Mouse (Mus musculus): ENCODE measurements around the gene Ccdc57. TPM values are rescaled to one million over a fixed set of nuclear protein-coding genes. Genes with fewer than 3 reads are reported as not detected.
A peak's percentile ranks its signal among the peaks of the same experiment; 100 is the strongest.

Gene Ccdc57
- total and polyA plus RNA-seq, 3 experiments, result 2.5 to 4.2 (median 2.8) TPM

DNA sequence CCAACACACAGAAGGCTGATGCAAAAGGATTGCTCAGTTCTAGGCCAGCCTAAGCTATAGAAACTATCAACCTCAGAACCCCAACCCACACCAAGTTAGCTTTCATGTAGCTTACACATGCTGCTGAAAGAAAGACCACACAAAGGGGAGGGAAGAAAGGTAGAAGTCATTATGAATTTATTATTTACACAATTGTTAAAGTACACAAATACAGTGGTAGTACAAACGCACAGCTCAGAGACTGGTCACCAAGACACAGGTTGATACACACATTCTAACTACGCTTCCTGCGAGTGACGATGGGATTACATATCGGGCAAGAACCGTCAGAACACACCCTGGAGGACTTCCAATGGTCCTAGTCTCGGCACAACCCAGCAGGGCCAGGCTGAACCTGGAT, 28.9 kb upstream of the Ccdc57 start:
- Histone ChIP-seq H3K36me3 (replicated peaks) (peaks cover 100% of the 10 kb centered on the region), H3K9me3 (replicated peaks) (no peaks in the 10 kb centered on the region), H3K4me1 (ENCODE audit: insufficient read depth, low read depth, low read length) (peaks cover 49% of the 10 kb centered on the region), H3K4me3 (ENCODE audit: low read depth, low read length) (no peak overlapping the region), H3K27me3 (ENCODE audit: insufficient read depth, low read length) (no peaks in the 10 kb centered on the region)
- ATAC-seq (ENCODE audit: extremely low read depth, insufficient number of reproducible peaks, low FRiP score, poor library complexity, severe bottlenecking), result no peak
- TF ChIP-seq GATA1 (IDR thresholded peaks at IDR 0.05; ENCODE audit: borderline replicate concordance, low read length), result no peak
- no peak for TF ChIP-seq GATA2 (IDR thresholded peaks at IDR 0.05; ENCODE audit: borderline replicate concordance, low read depth, low read length)
- TF ChIP-seq POLR2AphosphoS5 (IDR thresholded peaks at IDR 0.05; ENCODE audit: insufficient replicate concordance, low read depth, low read length), result no peak
- no peak for TF ChIP-seq CTCF (IDR thresholded peaks at IDR 0.05; ENCODE audit: low read depth, low read length)
- no peak for TF ChIP-seq TAL1 (conservative IDR thresholded peaks at IDR 0.05; ENCODE audit: low read depth, low read length)
- DNase-seq (ENCODE audit: low spot score), result no peak

- TF ChIP-seq GATA1 (IDR thresholded peaks at IDR 0.05; ENCODE audit: borderline replicate concordance, low read length) (no peak), TAL1 (conservative IDR thresholded peaks at IDR 0.05; ENCODE audit: low read depth, low read length) (no peak), CTCF (IDR thresholded peaks at IDR 0.05; ENCODE audit: low read depth, low read length) (no peak), GATA2 (IDR thresholded peaks at IDR 0.05; ENCODE audit: borderline replicate concordance, low read depth, low read length) (no peak), POLR2AphosphoS5 (IDR thresholded peaks at IDR 0.05; ENCODE audit: insufficient replicate concordance, low read depth, low read length) (no peak)
- ATAC-seq (ENCODE audit: extremely low read depth, insufficient number of reproducible peaks, low FRiP score, poor library complexity, severe bottlenecking), result no peak
- Histone ChIP-seq H3K36me3 (replicated peaks) (peaks cover 100% of the 10 kb centered on the region), H3K9me3 (replicated peaks) (no peaks in the 10 kb centered on the region), H3K27me3 (ENCODE audit: insufficient read depth, low read length) (no peaks in the 10 kb centered on the region), H3K4me1 (ENCODE audit: insufficient read depth, low read depth, low read length) (peaks cover 59% of the 10 kb centered on the region), H3K4me3 (ENCODE audit: low read depth, low read length) (no peak overlapping the region)
- no peak for DNase-seq (ENCODE audit: low spot score)
Observed at GRCm38 (mm10) chr11:120960248-120960647, 27.6 kb upstream of the Ccdc57 start.

GRCm38 (mm10) chr11:120959564-120959963, 26.9 kb upstream of the Ccdc57 start:
- DNase-seq (ENCODE audit: low spot score) (no peak), ATAC-seq (ENCODE audit: extremely low read depth, insufficient number of reproducible peaks, low FRiP score, poor library complexity, severe bottlenecking) (0 out of 2 replicates have a peak, but pooled peaks have one; percentile 52)
- Histone ChIP-seq H3K4me1 (ENCODE audit: insufficient read depth, low read depth, low read length) (peaks cover 57% of the 10 kb centered on the region), H3K9me3 (replicated peaks) (no peaks in the 10 kb centered on the region), H3K27me3 (ENCODE audit: insufficient read depth, low read length) (no peaks in the 10 kb centered on the region), H3K36me3 (replicated peaks) (peaks cover 100% of the 10 kb centered on the region), H3K4me3 (ENCODE audit: low read depth, low read length) (no peak overlapping the region)
- TF ChIP-seq POLR2AphosphoS5 (IDR thresholded peaks at IDR 0.05; ENCODE audit: insufficient replicate concordance, low read depth, low read length) (no peak), TAL1 (conservative IDR thresholded peaks at IDR 0.05; ENCODE audit: low read depth, low read length) (no peak), GATA1 (IDR thresholded peaks at IDR 0.05; ENCODE audit: borderline replicate concordance, low read length) (no peak), GATA2 (IDR thresholded peaks at IDR 0.05; ENCODE audit: borderline replicate concordance, low read depth, low read length) (no peak), CTCF (IDR thresholded peaks at IDR 0.05; ENCODE audit: low read depth, low read length) (no peak)

- no peak for DNase-seq (ENCODE audit: low spot score)
- Histone ChIP-seq H3K36me3 (replicated peaks) (peaks cover 100% of the 10 kb centered on the region), H3K9me3 (replicated peaks) (no peaks in the 10 kb centered on the region), H3K4me1 (ENCODE audit: insufficient read depth, low read depth, low read length) (peaks cover 59% of the 10 kb centered on the region), H3K4me3 (ENCODE audit: low read depth, low read length) (no peak overlapping the region), H3K27me3 (ENCODE audit: insufficient read depth, low read length) (no peaks in the 10 kb centered on the region)
- no peak for ATAC-seq (ENCODE audit: extremely low read depth, insufficient number of reproducible peaks, low FRiP score, poor library complexity, severe bottlenecking)
- no peak for TF ChIP-seq GATA1 (IDR thresholded peaks at IDR 0.05; ENCODE audit: borderline replicate concordance, low read length)
- TF ChIP-seq CTCF (IDR thresholded peaks at IDR 0.05; ENCODE audit: low read depth, low read length), result no peak
- no peak for TF ChIP-seq TAL1 (conservative IDR thresholded peaks at IDR 0.05; ENCODE audit: low read depth, low read length)
- TF ChIP-seq GATA2 (IDR thresholded peaks at IDR 0.05; ENCODE audit: borderline replicate concordance, low read depth, low read length), result no peak
- no peak for TF ChIP-seq POLR2AphosphoS5 (IDR thresholded peaks at IDR 0.05; ENCODE audit: insufficient replicate concordance, low read depth, low read length)
Observed at GRCm38 (mm10) chr11:120959066-120959465, 26.4 kb upstream of the Ccdc57 start.

DNA sequence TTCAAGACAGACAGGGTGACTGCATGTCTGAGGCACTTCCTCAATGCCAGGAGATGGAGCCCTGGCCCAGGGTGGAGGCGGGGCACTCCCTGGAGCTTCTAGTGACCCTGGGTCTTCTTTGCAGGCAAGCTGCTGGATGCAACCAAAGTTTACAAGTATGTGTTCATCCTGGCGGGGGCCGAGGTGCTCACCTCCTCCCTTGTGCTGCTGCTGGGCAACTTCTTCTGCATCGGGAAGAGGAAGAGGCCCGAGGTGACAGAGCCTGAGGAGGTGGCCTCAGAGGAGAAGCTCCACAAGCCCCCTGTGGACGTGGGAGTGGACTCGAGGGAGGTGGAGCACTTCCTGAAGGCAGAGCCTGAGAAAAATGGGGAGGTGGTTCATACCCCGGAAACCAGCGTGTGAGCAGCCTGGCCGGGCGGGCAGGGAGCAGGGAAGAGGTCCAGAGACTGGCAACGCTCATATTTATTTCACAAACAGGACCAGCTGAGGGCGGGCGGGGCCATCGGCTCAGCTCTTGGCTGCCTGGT, 25.1 kb upstream of the Ccdc57 start:
- H3K36me3 ChIP-seq (replicated peaks), result peaks cover 94% of the 10 kb centered on the region
- no peak for TF ChIP-seq GATA1 (IDR thresholded peaks at IDR 0.05; ENCODE audit: borderline replicate concordance, low read length)
- TF ChIP-seq POLR2AphosphoS5 (IDR thresholded peaks at IDR 0.05; ENCODE audit: insufficient replicate concordance, low read depth, low read length), result no peak
- no peak for TF ChIP-seq CTCF (IDR thresholded peaks at IDR 0.05; ENCODE audit: low read depth, low read length)
- TF ChIP-seq GATA2 (IDR thresholded peaks at IDR 0.05; ENCODE audit: borderline replicate concordance, low read depth, low read length), result no peak
- no peak for TF ChIP-seq TAL1 (conservative IDR thresholded peaks at IDR 0.05; ENCODE audit: low read depth, low read length)
- H3K4me1 ChIP-seq (ENCODE audit: insufficient read depth, low read depth, low read length), result peaks cover 64% of the 10 kb centered on the region
- no peaks in the 10 kb centered on the region for H3K9me3 ChIP-seq (replicated peaks)
- DNase-seq (ENCODE audit: low spot score) (no peak), ATAC-seq (ENCODE audit: extremely low read depth, insufficient number of reproducible peaks, low FRiP score, poor library complexity, severe bottlenecking) (no peak)
- 0 out of 2 replicates have a peak overlapping the region, but pooled peaks have one; percentile 1 for H3K4me3 ChIP-seq (ENCODE audit: low read depth, low read length)
- H3K27me3 ChIP-seq (ENCODE audit: insufficient read depth, low read length), result no peaks in the 10 kb centered on the region

DNA sequence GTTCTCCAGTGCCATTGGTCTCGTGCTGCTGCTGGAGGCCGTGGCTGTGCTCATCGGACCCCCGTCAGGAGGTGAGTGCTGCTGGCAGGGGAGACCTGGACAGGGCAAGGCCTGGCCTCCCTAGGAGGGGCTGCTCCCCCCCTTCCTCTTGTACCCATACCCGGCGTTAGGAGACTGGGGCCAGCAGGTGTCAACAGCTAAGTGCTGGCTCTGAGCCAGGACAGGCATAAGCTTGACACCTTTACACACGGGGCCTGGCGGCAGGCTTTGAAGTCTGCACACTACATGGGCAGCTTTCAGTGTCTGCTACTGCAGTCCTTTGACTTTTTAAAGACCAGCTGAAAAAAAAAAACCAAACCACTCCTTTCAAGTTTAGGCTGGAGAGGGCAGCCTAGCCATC, 24.4 kb upstream of the Ccdc57 start:
- peaks cover 65% of the 10 kb centered on the region for H3K4me1 ChIP-seq (ENCODE audit: insufficient read depth, low read depth, low read length)
- no peaks in the 10 kb centered on the region for H3K9me3 ChIP-seq (replicated peaks)
- ATAC-seq (ENCODE audit: extremely low read depth, insufficient number of reproducible peaks, low FRiP score, poor library complexity, severe bottlenecking), result no peak
- DNase-seq (ENCODE audit: low spot score), result no peak
- H3K36me3 ChIP-seq (replicated peaks), result peaks cover 92% of the 10 kb centered on the region
- no peak for TF ChIP-seq POLR2AphosphoS5 (IDR thresholded peaks at IDR 0.05; ENCODE audit: insufficient replicate concordance, low read depth, low read length)
- no peak for TF ChIP-seq GATA2 (IDR thresholded peaks at IDR 0.05; ENCODE audit: borderline replicate concordance, low read depth, low read length)
- TF ChIP-seq GATA1 (IDR thresholded peaks at IDR 0.05; ENCODE audit: borderline replicate concordance, low read length), result no peak
- no peak overlapping the region for H3K4me3 ChIP-seq (ENCODE audit: low read depth, low read length)
- H3K27me3 ChIP-seq (ENCODE audit: insufficient read depth, low read length), result no peaks in the 10 kb centered on the region
